Comparison of ENCODE assay signal across 23 mouse cellular contexts in the genomic region with DNA sequence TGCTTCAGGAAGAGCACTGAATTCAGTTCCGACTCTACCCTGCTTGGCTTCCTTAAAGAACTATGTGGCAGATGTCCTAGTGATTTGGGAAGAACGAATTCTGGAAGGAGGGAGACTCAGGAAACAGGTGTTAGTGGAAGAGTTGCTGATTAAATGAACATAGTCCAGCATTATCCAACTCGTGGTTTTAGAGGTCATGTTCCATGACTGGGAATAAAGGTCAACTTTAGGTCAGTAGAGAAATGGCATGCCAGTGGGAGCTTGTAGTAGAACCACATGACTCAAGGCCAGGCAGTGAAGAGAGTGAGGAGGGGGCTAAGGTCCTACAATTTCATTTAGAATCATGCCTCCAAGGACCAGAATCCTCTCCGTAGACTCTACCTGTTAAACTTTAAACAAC.
"Had no signal": no experiment of that assay in that cellular context is flagged by ENCODE, and none has a peak within 500 bp of the region (broad histone marks: within the 10 kb centered on the region; RNA-seq: fewer than 3 reads in every experiment).

No protein-coding gene starts in this region.

- H3K9ac ChIP-seq: heart, embryonic 12.5 days; hindbrain, embryonic 12.5 days; hindbrain, embryonic 14.5 days; intestine, embryonic 15.5 days; limb, embryonic 12.5 days; liver, embryonic 12.5 days; liver, embryonic 14.5 days had no signal

- H3K9me3 ChIP-seq: heart, embryonic 10.5 days; hindbrain, embryonic 12.5 days; intestine, embryonic 15.5 days; limb, embryonic 10.5 days had no signal

- H3K4me1 ChIP-seq: heart, embryonic 10.5 days; heart, embryonic 12.5 days; hindbrain, embryonic 10.5 days; hindbrain, embryonic 12.5 days; intestine, embryonic 15.5 days; liver, embryonic 12.5 days had no signal

- H3K27me3 ChIP-seq: heart, embryonic 12.5 days; hindbrain, embryonic 12.5 days; intestine, embryonic 15.5 days; limb, embryonic 12.5 days; liver, embryonic 12.5 days had no signal

- DNase-seq: gastrocnemius, adult 2 months; gastrocnemius, postnatal 10 days; gastrocnemius, postnatal 25 days; heart, postnatal 10 days; heart, postnatal 4 days; kidney, postnatal 10 days; liver had no signal

- H3K27ac ChIP-seq: gastrocnemius, adult 2 months; heart, embryonic 10.5 days; hindbrain, embryonic 10.5 days; hindbrain, embryonic 12.5 days; hindbrain, embryonic 14.5 days; intestine, embryonic 15.5 days; layer of hippocampus, adult 2 months; left cerebral cortex, adult 2 months; limb, embryonic 10.5 days; limb, embryonic 12.5 days; liver, embryonic 12.5 days; liver, embryonic 14.5 days had no signal

- ATAC-seq: forebrain, embryonic 16.5 days; hindbrain, embryonic 16.5 days; inflammation-experienced regulatory T-cells, adult 6 months; intestine, embryonic 15.5 days; intestine, postnatal 0 days; liver, embryonic 12.5 days had no signal

- H3K4me3 ChIP-seq: gastrocnemius, adult 2 months; heart, embryonic 10.5 days; heart, embryonic 12.5 days; hindbrain, embryonic 10.5 days; hindbrain, embryonic 12.5 days; intestine, embryonic 15.5 days; layer of hippocampus, adult 2 months; left cerebral cortex, adult 2 months; limb, embryonic 10.5 days; limb, embryonic 12.5 days; liver, embryonic 12.5 days had no signal

- H3K4me2 ChIP-seq: heart, embryonic 12.5 days; hindbrain, embryonic 12.5 days; hindbrain, embryonic 14.5 days; intestine, embryonic 15.5 days; limb, embryonic 12.5 days; liver, embryonic 12.5 days had no signal

- H3K36me3 ChIP-seq: heart, embryonic 10.5 days; heart, embryonic 12.5 days; hindbrain, embryonic 10.5 days; hindbrain, embryonic 12.5 days; intestine, embryonic 15.5 days; limb, embryonic 10.5 days; limb, embryonic 12.5 days; liver, embryonic 12.5 days had no signal
